Mouse (Mus musculus): ENCODE data around the gene Wfdc6a. TPM values are rescaled to one million over a fixed set of nuclear protein-coding genes. Genes with fewer than 3 reads are reported as not detected.

Wfdc6a gene
- total RNA-seq, 2 experiments from 2014 or later: 0.47 to 1.7 TPM

DNA sequence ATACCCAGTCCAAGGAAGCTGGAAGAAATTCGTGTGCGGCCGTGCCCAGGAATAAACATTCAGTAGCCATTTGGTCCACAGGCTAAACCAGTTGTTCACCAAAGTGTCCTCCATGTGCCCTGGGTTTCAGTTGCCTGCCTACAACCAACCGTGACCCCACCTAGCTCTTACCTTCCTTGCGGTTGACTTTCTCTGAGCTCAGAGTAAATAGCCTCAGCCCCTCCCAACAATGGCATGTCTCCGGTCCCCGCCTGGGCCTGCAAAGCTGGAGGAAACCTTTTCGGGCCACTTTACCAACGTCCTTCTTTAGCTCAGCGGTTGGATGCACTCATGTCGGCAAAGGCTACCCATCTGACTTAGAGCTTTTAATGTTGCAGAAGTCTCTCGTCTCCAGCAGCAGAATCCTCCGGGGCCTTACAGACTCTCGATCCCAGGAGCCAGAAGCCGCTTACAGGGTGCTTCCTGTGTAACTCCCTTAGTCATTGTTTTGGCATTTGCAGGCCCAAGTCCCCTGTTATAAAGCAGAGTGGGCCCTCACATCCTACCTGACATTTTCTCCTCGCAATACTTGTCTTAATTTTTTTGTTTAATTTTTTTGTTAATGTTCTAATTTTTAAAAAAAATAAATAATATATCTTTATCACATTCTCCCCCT is 26.1 kb downstream of the Wfdc6a start:
- intact Hi-C loops (cut with DNase I): no loop called here
- DNase-seq (ENCODE audit: extremely low spot score in 1 of 2, low spot score in 2 of 2): no peak

DNA sequence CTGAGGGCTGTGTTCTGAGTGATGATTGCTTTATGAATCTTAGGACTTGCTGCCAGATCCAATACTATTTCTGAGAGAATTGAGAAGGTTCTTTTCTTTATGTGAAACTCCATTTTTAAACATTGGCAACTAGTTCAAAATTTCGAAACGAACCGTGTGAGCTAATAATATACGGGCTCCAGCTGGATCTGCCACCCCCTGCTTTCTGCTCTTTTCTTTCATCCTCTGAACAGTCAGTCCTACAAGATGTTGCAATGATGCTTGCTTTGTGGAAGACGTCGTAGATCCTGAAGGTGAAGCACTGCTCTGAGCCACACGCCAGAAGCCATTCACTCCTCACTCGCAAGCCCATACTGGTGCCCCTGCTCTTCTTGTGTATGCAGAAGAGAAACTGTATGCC is 26.8 kb downstream of the Wfdc6a start:
- peak in 1 of 2 experiments; percentile 40 for DNase-seq (ENCODE audit: extremely low spot score in 1 of 2, low spot score in 2 of 2)
- intact Hi-C loops (cut with DNase I): no loop called here

DNA sequence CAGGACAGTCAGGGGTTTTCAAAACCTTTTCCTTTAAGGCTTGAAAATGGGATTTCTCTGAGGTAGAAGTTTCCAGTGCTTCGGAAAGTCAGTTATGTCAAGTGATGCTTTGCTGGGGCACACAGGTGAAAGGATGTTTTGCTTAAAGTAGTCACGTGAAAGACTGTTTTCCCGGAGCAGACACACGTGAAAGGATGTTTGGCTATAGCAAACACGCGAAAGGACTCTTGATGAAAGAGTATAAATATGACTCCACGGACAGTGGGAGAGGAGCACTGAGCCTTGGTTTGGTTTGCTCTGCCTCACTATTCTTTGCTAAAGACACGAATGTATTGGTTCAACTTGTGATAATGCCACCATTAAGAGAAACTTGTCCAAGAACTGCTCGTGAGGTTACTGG is 33.7 kb downstream of the Wfdc6a start:
- intact Hi-C loops (cut with DNase I): no loop called here

DNA sequence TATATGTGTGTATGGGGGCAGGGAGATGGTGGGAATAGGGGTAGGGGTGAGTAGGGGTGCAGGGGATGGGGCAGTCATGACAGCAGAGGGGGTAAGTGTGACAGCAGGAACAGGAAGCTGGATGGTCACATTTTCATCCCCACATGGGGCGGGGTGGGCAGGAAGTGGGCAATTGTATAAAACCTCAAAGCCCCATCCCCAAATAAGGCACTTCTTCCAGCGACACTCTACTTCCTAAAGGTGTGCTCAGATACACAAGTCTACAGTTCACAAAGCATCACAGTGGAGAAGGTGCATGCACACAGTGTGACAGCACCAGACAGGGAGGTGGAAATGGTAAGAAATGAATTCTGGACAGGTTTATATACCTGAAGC is 34.4 kb downstream of the Wfdc6a start:
- intact Hi-C loops (cut with DNase I): no loop called here
- no peak for DNase-seq (ENCODE audit: extremely low spot score in 1 of 2, low spot score in 2 of 2)

More for the DNA sequence above, 33.7 kb downstream of the Wfdc6a start:
- no peak for DNase-seq (ENCODE audit: extremely low spot score in 1 of 2, low spot score in 2 of 2)

DNA sequence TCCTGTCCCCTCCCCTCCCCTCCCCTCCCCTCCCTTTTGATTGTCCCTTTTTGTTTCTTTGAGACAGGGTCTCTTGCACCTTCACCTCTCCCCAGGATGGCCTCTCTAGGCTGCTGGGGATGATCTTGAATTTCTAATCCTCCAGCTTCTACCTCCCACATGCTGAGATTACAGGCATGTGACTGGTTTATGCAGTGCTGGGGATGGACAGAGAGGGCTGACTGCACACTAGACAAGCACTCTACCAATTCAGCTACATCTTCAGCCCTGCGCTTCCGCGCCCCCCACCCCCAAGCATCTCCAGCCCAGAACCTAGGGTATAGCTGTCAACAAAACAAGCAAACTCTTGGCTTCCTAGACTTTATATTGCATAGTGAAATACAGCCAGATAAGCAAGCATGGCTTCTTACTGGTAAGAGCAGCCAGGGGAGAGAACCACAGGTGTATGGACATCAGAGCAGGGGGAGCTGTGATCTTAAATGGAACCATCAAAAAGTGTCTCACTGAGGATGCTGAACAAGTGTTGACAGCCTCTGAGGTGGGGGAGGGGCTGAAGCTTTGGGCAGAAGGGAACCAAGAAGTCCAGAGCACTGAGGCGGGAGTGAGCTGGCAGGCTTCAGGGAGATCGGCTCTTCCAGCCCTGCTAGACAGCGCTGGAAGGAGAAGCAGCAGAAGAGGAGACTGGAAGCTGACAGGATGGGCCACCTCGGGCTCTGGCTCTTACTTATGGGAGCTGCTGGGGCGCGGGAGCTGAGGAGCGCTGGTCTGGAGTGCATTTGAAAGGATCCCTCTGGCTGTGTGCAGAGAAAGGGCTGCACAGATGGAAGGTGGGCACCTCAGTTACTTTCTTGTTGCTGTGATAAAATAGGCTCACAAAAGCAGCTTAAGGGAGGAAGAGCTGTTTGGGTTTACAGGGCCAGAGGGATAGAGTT is 35.0 kb downstream of the Wfdc6a start:
- intact Hi-C loops (cut with DNase I): no loop called here

DNA sequence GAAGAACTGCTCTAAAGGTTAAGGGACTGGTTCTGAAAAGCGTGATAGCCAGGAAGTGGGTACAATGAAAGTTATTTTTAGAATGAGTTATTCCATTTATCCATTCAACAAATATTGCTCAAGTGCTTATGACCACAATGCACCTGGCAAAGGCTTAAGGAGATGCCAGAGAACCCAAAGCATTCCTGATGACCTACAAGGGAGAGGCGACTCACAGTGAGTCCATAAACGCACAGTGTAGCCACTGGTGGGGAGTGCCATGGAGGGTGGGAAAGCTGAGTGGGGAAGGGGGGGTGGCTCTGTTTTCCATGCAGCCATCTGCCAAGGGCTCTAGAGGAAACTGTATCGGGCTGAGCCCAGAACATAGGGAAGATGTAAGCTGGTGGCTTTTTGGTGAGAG is 35.9 kb downstream of the Wfdc6a start:
- intact Hi-C loops (cut with DNase I): no loop called here
- DNase-seq (ENCODE audit: extremely low spot score in 1 of 2, low spot score in 2 of 2): no peak

More for the DNA sequence above, 35.0 kb downstream of the Wfdc6a start:
- peak in 1 of 2 experiments; percentile 62 for DNase-seq (ENCODE audit: extremely low spot score in 1 of 2, low spot score in 2 of 2)

DNA sequence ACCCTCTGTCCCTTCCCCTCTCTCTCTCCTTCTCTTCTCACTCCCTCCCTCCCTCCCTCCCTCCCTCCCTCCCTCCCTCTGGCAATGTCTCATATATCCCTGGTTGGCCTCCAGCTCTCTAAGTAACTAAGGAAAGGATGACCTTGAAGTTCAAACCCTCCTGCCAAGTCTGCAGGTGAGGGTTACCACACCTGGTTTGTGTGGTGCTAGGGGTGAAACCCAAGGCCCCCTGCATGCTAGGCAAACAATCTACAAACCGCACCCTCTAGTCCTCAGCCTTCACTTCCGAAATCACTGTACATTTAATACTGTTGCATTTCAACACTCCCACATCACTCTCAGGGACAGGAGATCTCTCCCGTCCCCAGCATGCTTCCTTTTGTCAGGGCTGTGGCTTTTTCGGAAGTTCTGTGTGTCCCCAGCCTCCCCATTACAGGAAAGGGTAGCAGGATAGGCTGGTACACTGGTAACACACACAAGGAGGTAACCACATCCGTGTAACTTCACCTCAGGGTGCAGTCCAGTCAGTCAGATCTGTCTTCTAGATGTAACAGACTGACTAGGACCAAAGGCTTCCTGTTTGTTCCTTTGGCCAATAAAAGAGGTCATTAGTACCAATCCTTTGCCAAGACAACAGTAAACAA is 40.7 kb downstream of the Wfdc6a start:
- intact Hi-C loops (cut with DNase I): no loop called here
- no peak for DNase-seq (ENCODE audit: extremely low spot score in 1 of 2, low spot score in 2 of 2)

DNA sequence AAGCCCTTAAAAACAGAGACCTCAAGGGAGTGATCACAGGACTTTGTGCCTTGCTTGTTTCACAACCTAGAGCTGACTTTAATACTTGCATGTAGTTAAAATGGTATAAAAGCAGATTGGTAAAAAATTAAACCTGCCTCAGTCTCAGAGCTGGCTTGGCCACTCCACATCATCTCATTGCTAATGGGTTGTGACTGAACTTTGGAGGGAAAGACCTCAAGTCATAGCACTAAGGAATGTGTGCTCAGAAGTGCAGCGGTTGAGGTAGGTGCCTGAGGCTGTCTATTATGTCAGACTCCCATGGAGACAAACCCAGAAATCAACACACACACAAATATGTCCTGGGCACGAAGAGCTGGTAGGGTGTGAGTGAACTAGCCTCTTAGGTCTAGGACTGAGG is 41.5 kb downstream of the Wfdc6a start:
- intact Hi-C loops (cut with DNase I): no loop called here

DNA sequence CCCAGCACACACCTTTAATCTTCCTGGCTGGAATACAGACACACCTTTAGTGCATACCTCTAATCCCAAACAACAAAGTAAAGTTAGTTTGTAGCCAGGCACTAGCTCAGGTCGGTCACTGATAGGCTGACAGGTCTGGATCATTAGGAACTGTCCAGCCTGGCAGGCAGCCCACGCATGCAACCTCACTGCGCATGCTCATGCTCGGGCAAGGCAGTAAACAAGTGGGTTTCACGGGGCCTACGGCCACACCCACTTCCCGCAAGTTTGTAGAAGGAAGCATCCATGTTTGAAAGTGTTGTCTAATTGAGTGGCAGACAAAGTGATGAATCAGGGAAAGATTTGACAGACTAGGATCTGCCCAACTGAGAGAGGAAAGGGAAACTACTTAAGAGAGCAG is 42.6 kb downstream of the Wfdc6a start:
- DNase-seq (ENCODE audit: extremely low spot score in 1 of 2, low spot score in 2 of 2): no peak
- intact Hi-C loops (cut with DNase I): no loop called here

More for the DNA sequence above, 41.5 kb downstream of the Wfdc6a start:
- DNase-seq (ENCODE audit: extremely low spot score in 1 of 2, low spot score in 2 of 2): no peak

DNA sequence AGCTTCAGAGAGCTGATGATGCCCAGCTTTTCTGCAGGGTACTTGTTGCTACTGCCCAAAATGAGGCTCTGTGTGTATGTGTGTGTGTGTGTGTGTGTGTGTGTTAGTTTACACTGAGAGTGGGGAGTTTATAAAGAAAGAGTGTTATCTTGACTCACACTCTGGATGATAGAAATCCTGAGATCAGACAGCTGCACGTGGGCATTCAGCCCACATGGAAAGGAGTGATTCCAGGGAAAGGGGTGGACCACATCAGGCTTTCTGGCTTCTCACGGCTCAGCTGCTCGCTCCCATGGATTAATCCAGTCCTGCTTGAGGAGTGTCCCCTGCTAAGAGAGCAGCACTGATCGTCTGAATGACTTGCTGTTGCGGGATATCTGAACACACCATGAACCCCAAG is 43.1 kb downstream of the Wfdc6a start:
- intact Hi-C loops (cut with DNase I): no loop called here
- peak in 1 of 2 experiments; percentile 40 for DNase-seq (ENCODE audit: extremely low spot score in 1 of 2, low spot score in 2 of 2)

DNA sequence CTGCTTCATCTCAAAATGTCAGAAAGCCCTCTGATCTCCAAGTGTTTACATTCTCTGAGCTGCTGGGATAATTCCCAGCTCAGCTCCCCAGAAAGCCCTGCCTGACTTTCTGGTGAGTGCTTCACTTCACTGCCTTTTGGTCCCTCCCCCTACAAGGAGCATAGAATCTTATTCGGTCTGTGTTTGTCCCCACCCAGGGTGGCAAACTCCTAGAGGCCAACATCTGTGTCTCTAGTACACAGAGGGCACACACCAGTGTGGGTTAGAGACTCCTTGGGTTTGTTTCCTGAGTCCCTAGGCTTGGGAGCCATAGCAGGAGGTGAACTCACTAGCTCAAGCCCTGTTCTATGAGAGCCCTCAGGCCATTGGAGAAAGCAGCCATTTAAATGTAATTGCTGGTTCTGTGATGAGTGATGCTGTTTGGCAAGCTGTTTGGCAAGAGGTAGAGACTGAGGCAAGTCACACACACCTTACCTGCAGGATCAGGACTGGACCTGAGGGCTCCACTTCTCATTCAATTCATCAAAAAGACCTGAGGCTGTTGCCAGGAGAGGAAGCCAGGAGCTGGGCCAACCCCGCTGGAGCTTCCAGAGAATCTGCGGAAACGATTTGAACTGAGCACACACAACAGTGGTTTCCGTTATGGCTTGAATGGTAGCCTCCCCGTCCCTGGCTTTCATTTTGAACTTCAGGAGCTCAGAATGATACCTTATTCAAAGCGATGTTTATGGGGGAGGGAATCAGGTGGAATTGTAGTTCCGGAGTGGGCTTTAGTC is 44.4 kb downstream of the Wfdc6a start:
- no peak for DNase-seq (ENCODE audit: extremely low spot score in 1 of 2, low spot score in 2 of 2)
- intact Hi-C loops (cut with DNase I): no loop called here

DNA sequence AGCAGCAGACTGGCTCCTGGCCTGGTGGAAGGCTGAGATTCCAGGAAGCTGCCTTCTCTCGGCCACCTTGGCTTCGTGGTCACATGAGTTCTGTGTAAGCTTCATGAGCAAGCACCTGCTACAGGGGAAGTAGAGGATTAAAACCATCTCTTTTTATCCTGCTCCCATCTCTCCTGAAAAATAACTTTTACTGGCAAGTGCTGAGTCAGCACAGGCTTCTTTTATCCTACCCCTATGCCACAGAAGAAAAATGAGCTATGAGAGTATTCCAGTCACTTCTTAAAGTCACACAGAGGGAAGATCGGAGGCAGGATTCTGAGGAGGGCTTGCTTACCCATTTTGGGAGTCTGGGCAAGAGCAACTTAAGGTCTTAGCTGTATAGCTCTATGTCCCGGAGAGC is 48.2 kb downstream of the Wfdc6a start:
- DNase-seq (ENCODE audit: extremely low spot score in 1 of 2, low spot score in 2 of 2): no peak
- intact Hi-C loops (cut with DNase I): no loop called here

DNA sequence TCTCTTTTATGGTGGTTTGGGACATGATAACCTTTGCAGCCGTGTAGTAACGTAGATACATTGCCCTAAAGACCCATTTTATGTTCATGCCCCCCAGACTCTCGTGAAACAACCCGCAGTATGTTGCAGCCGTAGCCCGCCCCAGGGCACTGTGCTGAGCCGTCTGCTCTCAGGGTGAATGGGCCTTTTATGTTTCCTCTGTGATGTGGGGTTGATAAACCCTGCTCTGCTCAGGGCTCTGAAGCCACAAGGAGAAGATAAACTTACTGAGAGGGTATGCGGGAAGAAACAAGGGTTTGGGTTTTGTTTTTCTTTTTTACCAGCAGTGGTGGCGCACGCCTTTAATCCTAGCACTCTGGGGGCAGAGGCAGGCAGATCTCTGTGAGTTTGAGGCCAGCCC is 50.9 kb downstream of the Wfdc6a start:
- intact Hi-C loops (cut with DNase I): loop anchor here (5.0 kb wide), 1 partner anchor 117 kb away; no protein-coding TSS in a partner anchor
- no peak for DNase-seq (ENCODE audit: extremely low spot score in 1 of 2, low spot score in 2 of 2)

DNA sequence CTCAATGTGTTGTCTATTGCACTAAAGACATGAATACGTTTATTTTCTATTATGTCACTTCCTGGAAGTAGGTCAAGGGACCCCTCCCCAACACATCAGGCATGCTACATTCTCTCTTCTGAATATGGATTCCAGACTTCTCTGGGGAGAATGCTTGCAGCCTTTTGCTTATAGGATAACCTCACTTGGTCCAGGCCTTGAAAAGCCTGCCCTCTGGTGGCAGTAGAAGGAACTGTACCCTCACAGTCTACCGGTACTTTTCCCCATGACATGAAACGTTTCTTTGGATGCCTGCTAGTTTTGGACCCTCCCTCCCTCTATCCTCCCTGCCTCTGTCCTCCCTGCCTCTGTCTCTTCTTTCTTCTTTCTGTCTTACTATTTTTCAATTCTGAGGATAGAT is 54.1 kb downstream of the Wfdc6a start:
- peak; percentile 68 to 70 for DNase-seq (ENCODE audit: extremely low spot score in 1 of 2, low spot score in 2 of 2)
- intact Hi-C loops (cut with DNase I): loop anchor here (5.0 kb wide), 1 partner anchor 114 kb away; no protein-coding TSS in a partner anchor

Other genes starting within 250 kb of the Wfdc6a start
- under 1 TPM; 0.62 to 0.93 TPM for gene Slpi, start 196.4 kb downstream of the Wfdc6a start, total RNA-seq (2021)
- gene Rbpjl, start 182.3 kb downstream of the Wfdc6a start, total RNA-seq (2021): under 1 TPM; 0.41 to 0.79 TPM
- 10 to 100 TPM; 13.0 to 14.9 TPM for gene Matn4, start 180.3 kb downstream of the Wfdc6a start, total RNA-seq (2021)
- 10 to 100 TPM; 35.9 to 56.8 TPM for gene Sdc4, start 141.6 kb downstream of the Wfdc6a start, total RNA-seq (2021)
- gene Sys1, start 128.5 kb downstream of the Wfdc6a start, total RNA-seq (2021): 10 to 100 TPM; 40.9 to 41.8 TPM
- 1 to 10 TPM; 2.2 to 6.0 TPM for gene Gm20458, start 124.5 kb downstream of the Wfdc6a start, total RNA-seq (2021)
- gene Trp53tg5, start 111.7 kb downstream of the Wfdc6a start, total RNA-seq (2021): not detected
- 10 to 100 TPM; 75.5 to 77.3 TPM for gene Dbndd2, start 99.3 kb downstream of the Wfdc6a start, total RNA-seq (2021)
- gene Pigt, start 87.9 kb downstream of the Wfdc6a start, total RNA-seq (2021): 100 to 1,000 TPM; 119 to 124 TPM
- under 1 TPM in 1 of 2 experiments, not detected in 1; 0.84 TPM for gene Wfdc2, start 23.0 kb downstream of the Wfdc6a start, total RNA-seq (2021)
- gene Spint3, start 12.0 kb downstream of the Wfdc6a start, total RNA-seq (2021): not detected
- not detected for gene Eppin, start 8.1 kb upstream of the Wfdc6a start, total RNA-seq (2021)
- gene Wfdc6b, start 28.1 kb upstream of the Wfdc6a start, total RNA-seq (2021): not detected
- gene Wfdc8, start 28.2 kb upstream of the Wfdc6a start, total RNA-seq (2021): not detected
- gene Wfdc16, start 53.3 kb upstream of the Wfdc6a start, total RNA-seq (2021): not detected
- gene Wfdc10, start 70.6 kb upstream of the Wfdc6a start, total RNA-seq (2021): not detected
- not detected for gene Wfdc9, start 71.1 kb upstream of the Wfdc6a start, total RNA-seq (2021)
- not detected for gene Wfdc11, start 88.6 kb upstream of the Wfdc6a start, total RNA-seq (2021)
- gene Wfdc13, start 99.7 kb upstream of the Wfdc6a start, total RNA-seq (2021): not detected
- gene Spint4, start 113.1 kb upstream of the Wfdc6a start, total RNA-seq (2021): not detected
- gene Spint5, start 129.9 kb upstream of the Wfdc6a start, total RNA-seq (2021): not detected
- gene Wfdc3, start 160.5 kb upstream of the Wfdc6a start, total RNA-seq (2021): 1 to 10 TPM in 1 of 2 experiments, under 1 TPM in 1; 0.94 to 1.1 TPM
- 10 to 100 TPM; 32.7 to 34.1 TPM for gene Dnttip1, start 160.5 kb upstream of the Wfdc6a start, total RNA-seq (2021)
- gene Ube2c, start 184.5 kb upstream of the Wfdc6a start, total RNA-seq (2021): 1 to 10 TPM; 4.1 to 6.4 TPM
- gene Tnnc2, start 194.5 kb upstream of the Wfdc6a start, total RNA-seq (2021): not detected
- gene Snx21, start 200.4 kb upstream of the Wfdc6a start, total RNA-seq (2021): 10 to 100 TPM; 48.1 to 49.2 TPM
- gene Acot8, start 219.4 kb upstream of the Wfdc6a start, total RNA-seq (2021): 10 to 100 TPM; 22.1 to 30.0 TPM
- 1 to 10 TPM; 8.9 to 9.0 TPM for gene Zswim3, start 219.7 kb upstream of the Wfdc6a start, total RNA-seq (2021)
- gene Zswim1, start 237.2 kb upstream of the Wfdc6a start, total RNA-seq (2021): 10 to 100 TPM; 19.6 to 20.3 TPM
- gene Spata25, start 243.1 kb upstream of the Wfdc6a start, total RNA-seq (2021): under 1 TPM in 1 of 2 experiments, not detected in 1; 0.58 TPM
- gene Ctsa, start 247.4 kb upstream of the Wfdc6a start, total RNA-seq (2021): 10 to 100 TPM; 77.5 to 78.8 TPM
- gene Neurl2, start 248.0 kb upstream of the Wfdc6a start, total RNA-seq (2021): 1 to 10 TPM; 5.4 to 6.7 TPM